Mouse (Mus musculus) kidney, adult 8-10 months (tissue): ENCODE results near the gene En1.

ENCODE experiments used
- DNase-seq, 2 experiments: peaks; one replicate each; pipeline ENCODE4 v3.0.0; 2022

Gene En1

GRCm38 (mm10) chr1:120602031-120602730 lies at the start of gene En1:
Gene En1, plus strand, starts transcription at chr1:120602418.
- no peak for DNase-seq

GRCm38 (mm10) chr1:120556926-120557846 lies 45.0 kb upstream of the En1 start:
- DNase-seq = no peak

GRCm38 (mm10) chr1:120558341-120559285 lies 43.6 kb upstream of the En1 start:
- DNase-seq = no peak

- no peak for DNase-seq
Observed at GRCm38 (mm10) chr1:120559911-120560310, 42.3 kb upstream of the En1 start.

DNA sequence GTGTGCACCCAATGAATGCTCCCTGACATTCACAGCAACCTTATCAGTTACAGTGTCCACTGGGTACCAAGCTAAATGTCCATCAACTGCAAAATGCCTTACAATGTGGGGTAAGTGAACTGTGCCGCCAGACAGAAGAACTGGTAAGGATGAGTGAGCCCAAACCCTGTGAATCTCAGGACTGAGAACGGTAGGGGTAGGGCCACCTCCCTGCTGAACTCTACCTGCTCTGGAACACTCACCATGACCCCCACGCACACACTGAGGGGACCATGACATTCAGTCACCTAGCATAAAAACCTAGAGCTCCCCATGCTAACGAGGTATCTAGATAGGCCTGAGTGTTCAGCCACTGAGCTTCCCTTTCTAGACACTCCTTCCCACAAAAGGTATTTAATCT lies 20.9 kb upstream of the En1 start:
- no peak for DNase-seq

DNA sequence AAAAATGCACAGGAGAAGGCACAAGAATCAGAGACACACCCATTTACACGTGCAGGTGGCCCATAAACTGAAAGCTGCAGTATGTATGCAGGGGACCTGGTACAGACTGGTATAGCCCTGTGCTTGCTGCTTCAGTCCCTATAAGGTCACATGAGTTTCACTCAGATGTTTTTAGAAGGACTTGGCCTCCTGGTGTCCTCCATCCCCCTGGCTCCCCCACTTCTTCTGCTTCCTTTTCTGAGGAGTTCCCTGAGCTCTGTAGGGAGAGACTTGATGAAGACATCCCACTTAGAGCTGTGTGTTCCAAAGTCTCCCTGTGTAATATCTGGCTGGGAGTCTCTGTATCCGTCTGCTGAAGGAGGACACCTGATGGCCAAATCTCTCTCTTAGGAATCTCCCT lies 16.7 kb upstream of the En1 start:
- no peak for DNase-seq

DNA sequence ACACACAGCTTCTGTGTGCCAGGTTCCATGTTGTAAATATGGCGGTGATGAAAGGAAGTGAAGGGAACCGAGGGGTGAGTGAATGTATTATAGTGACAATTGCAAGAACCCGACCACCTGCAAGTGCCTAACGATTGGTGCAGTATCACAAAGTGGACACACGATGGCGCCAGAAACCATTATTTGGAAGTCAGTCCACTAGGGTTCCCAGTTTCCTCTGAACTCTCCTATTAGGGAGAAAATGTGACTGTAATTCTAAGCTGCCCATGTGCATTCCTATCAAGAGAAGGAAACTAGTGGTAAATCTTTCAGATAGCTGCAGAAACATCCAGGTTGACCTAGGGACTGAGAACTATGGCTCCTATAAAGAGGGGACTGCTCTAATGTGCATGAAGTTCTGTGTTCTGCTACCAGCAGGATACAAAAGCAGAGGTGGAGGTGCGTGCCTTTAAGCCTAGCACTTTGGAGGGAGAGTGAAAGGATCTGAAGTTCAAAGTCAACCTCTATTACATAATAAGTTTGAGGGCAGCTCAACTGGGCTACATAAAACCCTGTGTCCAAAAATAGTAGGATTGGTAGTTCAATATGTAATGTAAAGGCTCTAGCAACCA lies 15.6 kb upstream of the En1 start:
- peak; percentile 31 to 66 for DNase-seq

DNA sequence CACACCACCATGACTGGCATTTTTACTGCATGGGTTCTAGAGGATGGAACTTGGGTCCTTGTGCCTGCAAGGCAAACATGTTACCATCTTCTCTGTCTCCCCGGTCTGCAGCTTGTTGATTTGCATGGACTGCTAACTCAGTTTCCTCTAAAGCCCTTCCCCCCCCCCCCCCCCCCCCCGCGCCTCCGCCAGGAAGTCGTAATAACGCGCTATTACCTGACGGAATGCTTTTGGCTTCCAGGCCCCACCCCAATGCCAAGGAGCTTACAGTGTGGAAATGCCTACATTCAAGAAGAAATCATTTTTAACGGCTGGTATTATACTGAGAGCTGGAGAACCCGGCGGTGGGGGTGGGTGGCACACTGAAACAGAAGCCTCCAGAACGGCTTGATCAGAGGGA lies 14.8 kb upstream of the En1 start:
- DNase-seq = no peak

DNA sequence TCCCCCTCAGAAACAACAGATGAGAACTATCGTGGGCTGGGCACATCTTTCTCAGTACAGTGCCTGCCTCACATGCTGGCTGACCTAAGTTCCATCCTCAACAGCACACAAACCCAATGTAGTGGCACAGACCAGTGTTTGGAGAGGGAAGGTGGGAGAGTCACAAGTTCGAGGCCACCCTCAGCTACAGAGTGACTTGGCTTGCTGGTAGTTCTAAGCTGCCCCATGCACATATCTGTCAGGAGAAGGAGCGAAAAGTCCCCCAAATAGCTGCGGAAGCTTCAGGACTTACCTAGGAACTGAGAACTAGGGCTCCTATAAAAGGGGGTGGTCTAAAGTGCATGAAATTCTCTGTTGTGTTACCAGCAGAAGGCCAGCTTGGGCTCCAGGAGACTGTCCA lies 14.3 kb upstream of the En1 start:
- DNase-seq = no peak

DNA sequence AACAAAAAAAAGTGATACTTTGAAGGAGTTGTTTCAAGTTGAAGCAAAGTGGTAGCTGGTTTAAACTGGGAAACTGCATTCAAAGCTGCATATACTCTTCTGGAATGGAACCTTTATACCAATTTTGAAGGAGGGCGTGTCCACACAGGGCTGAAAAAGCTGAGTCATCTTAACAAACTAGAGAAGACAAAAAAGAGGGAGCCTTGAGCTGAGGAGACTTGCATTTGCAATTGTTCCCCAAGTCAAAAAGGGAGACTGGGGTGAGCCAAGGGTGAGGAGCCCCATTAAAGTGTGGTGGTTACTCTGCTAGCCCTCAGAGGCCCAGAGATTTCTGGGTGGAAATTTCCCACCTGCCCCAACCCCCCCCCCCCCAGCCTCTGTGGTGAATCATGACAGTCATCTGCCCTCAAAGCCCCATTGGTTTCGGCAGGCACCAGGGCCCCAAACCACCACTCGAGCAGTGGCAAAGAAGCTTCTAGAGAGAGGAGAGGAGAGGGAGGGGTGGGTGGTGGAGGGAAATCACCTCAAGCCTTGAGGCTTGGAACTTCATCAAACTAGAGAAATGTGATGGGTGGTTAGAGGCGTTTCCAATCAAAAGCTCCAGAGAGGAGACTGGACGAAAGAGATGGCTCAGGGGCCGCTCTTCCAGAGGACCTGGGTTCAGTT lies 13.7 kb upstream of the En1 start:
- DNase-seq = no peak

DNA sequence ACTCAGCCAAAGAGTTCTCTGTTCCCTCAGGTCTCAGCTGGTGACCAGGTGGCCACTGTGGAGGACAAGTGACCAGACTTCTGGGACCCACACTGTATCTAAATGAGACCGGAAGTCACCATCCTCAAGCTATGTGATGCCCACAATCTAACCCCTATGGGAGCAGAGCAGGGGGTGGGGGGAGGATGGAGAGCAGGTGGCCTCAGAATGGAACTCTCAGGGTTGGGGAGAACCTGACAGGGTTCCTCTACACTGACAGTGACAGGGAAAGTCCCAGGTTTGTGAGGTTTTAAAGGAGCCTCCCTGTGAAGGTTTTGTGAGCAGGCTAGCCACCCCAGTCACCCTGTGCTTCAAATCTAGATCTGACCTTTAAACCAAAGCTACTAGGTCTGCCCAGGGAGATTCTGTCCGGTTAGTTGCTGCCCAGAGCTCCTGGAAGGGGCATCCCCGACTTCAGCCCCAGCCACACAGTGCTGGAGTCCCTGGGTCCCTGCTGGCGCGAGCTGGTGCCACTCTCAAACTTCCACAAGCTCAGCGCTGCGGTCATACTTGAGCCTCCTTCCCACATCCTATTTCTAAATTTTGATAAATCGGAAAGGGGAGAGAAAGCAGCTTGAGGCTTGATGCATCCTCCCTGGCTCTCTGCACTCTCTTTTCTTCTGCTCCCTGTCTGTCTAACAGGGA lies 8.8 kb upstream of the En1 start:
- no peak for DNase-seq

DNA sequence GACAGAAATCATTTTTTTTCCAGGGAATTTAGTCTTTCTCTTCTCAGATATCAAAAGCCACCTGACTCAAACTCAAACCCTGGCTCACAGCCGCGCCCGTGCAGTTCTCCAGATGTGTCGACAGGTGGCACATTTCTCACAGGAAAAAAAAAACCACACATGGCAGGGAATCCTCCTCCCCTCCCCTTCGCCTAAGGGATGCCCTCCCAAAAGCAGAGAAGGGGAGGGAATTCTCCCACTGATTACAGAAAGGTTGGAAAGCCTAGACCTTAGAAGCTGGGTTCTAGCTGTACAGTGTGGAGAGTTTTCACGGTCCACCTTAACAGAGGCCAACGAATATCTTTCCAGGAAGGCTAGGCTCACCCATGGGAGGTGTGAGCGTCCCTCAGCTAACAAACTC lies 7.6 kb upstream of the En1 start:
- no peak for DNase-seq

- no peak for DNase-seq
Observed at GRCm38 (mm10) chr1:120595471-120596240, 6.6 kb upstream of the En1 start.

- no peak for DNase-seq
Observed at GRCm38 (mm10) chr1:120596319-120596718, 5.9 kb upstream of the En1 start.

DNA sequence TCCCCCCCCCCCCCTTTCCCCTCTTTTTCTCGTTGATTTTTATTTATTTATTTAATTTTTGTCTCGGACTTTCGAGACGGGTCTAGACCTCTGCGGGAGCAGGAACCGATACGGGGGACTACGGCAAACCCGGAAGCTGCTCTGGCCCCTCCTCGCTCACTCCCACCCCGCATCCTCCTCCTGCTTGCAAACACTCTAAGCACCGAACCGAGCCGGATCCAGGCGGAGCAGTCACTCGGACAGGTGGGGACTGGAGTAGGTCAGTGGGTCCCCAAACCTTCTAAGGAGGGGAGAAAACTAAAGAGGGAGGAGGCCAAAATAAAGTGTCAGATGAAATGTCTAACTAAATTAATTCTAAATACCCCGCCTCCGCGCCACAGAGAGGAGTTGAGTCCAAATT lies 5.4 kb upstream of the En1 start:
- no peak for DNase-seq

DNA sequence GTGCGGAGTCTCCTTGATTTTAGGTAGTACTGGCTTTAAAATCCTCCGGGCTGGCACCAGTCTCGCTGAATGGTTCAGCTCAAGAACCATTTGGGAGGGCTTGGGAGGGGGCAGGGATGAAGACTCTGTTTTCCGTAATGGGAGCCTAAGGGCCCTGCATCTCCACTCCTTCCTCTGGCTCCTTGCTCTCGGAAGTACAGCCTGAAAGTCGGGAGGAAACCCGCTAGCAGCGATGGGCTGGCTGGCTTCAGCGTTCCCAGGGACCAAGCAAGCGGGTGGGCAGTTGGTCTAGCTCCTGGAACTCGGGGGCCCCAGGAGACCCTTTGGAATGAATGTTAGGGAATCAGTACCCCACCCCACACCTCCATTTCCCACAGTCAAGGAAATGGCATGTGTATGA lies 4.9 kb upstream of the En1 start:
- DNase-seq = no peak

- no peak for DNase-seq
Observed at GRCm38 (mm10) chr1:120598196-120598940, 3.9 kb upstream of the En1 start.

- DNase-seq = no peak
Observed at GRCm38 (mm10) chr1:120599321-120600148, 2.7 kb upstream of the En1 start.

DNA sequence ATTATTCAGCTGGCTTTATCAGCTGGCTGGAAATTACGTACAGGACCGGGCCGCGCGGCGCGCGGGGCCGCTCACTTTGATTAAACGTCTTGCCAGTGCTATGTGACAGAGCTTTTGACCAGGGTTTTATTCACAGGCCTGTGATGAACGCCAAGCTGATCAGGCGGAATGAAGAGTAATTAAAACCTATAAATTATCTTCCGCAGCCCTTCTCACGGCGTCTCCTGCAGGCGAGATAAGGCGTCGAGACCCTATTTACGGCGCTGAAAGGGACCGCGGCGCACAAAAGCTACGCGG lies 2.1 kb upstream of the En1 start:
- no peak for DNase-seq
